Mouse (Mus musculus): ENCODE measurements around the gene Slc13a5.

- TF ChIP-seq ZC3H11A (IDR thresholded peaks at IDR 0.05; ENCODE audit: borderline replicate concordance, low read depth, low read length) (no peak), CHD2 (IDR thresholded peaks at IDR 0.05; ENCODE audit: low read depth, low read length) (no peak)
Observed at GRCm38 (mm10) chr11:72281852-72282400, 14.9 kb upstream of the Slc13a5 start.

All from ES-E14 (cell line).